Mouse (Mus musculus) MEL (cell line): ENCODE measurements at regions not wholly inside any gene's neighbourhood (a gene's known extent, or its start where the extent isn't known, plus 50 kb on each side); places are given as distances from the start of the nearest gene placed in this dataset.

Experiments used
- DNase-seq: peaks from one replicate; pipeline ENCODE4 v3.0.0; 2011; ENCODE audit warnings: low read depth, low spot score
- H3K27ac ChIP-seq: 2 replicates; pipeline ENCODE4 v1.5.1; 2012; ENCODE audit warnings: low read depth, mild to moderate bottlenecking, control low read depth, low read length, moderate library complexity; ENCODE audit not compliant: control insufficient read depth
- H3K27me3 ChIP-seq, 2 experiments: fragments of 150-350 bp in 1 of 2; sonication (generic) in 1 of 2; 2 replicates each; pipeline ENCODE4 v1.6.1; 2012; ENCODE audit warnings: low read length in 2 of 2, mild to moderate bottlenecking in 2 of 2, improper control_type of control experiment in 1 of 2, moderate library complexity in 1 of 2; ENCODE audit not compliant: insufficient read depth in 2 of 2, control insufficient read depth in 1 of 2
- H3K36me3 ChIP-seq, 2 experiments: 2 replicates each; pipeline ENCODE4 v1.6.1; 2012 to 2014; ENCODE audit warnings: low read length in 2 of 2, improper control_type of control experiment in 1 of 2, inconsistent platforms in 1 of 2, mild to moderate bottlenecking in 1 of 2; ENCODE audit not compliant: insufficient read depth in 2 of 2, control insufficient read depth in 1 of 2
- H3K4me1 ChIP-seq, 2 experiments: fragments of 150-350 bp in 1 of 2; sonication (generic) in 1 of 2; 2 replicates each; pipeline ENCODE4 v1.6.1; 2012; ENCODE audit warnings: low read length in 2 of 2, improper control_type of control experiment in 1 of 2, mild to moderate bottlenecking in 1 of 2; ENCODE audit not compliant: insufficient read depth in 2 of 2, control insufficient read depth in 1 of 2
- H3K4me3 ChIP-seq, 2 experiments: fragments of 150-350 bp in 1 of 2; sonication (generic) in 1 of 2; 2 replicates each; pipeline ENCODE4 v1.5.1; 2012; ENCODE audit warnings: low read depth in 2 of 2, low read length in 2 of 2, mild to moderate bottlenecking in 2 of 2, moderate library complexity in 2 of 2, control low read depth in 1 of 2, improper control_type of control experiment in 1 of 2; ENCODE audit not compliant: control insufficient read depth in 1 of 2, insufficient read depth in 1 of 2
- H3K79me2 ChIP-seq: 2 replicates; pipeline ENCODE4 v1.6.1; 2012; ENCODE audit warnings: mild to moderate bottlenecking, low read length, moderate library complexity; ENCODE audit not compliant: control insufficient read depth, poor library complexity, insufficient read depth
- H3K9ac ChIP-seq: 2 replicates; pipeline ENCODE4 v1.6.1; 2012; ENCODE audit warnings: low read depth, mild to moderate bottlenecking, control low read depth, low read length, moderate library complexity; ENCODE audit not compliant: control insufficient read depth, poor library complexity, severe bottlenecking
- H3K9me3 ChIP-seq: fragments of 150-350 bp; sonication (generic); replicated peaks from 2 replicates; pipeline ENCODE4 v1.6.1; 2012; ENCODE audit warnings: mild to moderate bottlenecking, low read length, improper control_type of control experiment, moderate library complexity; ENCODE audit not compliant: insufficient read depth
- CHD1 ChIP-seq: IDR thresholded peaks from 2 replicates; pipeline ENCODE4 v1.6.1; 2012; ENCODE audit warnings: low read depth, mild to moderate bottlenecking, inconsistent platforms, low read length, improper control_type of control experiment
- CHD2 ChIP-seq: IDR thresholded peaks from 2 replicates; pipeline ENCODE4 v1.6.1; 2011; ENCODE audit warnings: low read length, improper control_type of control experiment
- CTCF ChIP-seq, 3 experiments: IDR thresholded peaks in 2 of 3; conservative IDR thresholded peaks in 1 of 3; 2 replicates each; pipeline ENCODE4 v1.5.1; 2011 to 2012; ENCODE audit warnings: low read length in 3 of 3, low read depth in 2 of 3, mild to moderate bottlenecking in 2 of 3, improper control_type of control experiment in 1 of 3, inconsistent platforms in 1 of 3, mixed read lengths in 1 of 3, moderate library complexity in 1 of 3; ENCODE audit not compliant: control insufficient read depth in 1 of 3, insufficient read depth in 1 of 3, poor library complexity in 1 of 3, severe bottlenecking in 1 of 3
- E2F4 ChIP-seq: IDR thresholded peaks from 2 replicates; pipeline ENCODE4 v1.6.1; 2011; ENCODE audit warnings: low read depth, low read length, improper control_type of control experiment, borderline replicate concordance
- ELF1 ChIP-seq: IDR thresholded peaks from 2 replicates; pipeline ENCODE4 v1.6.1; 2014; ENCODE audit warnings: low read depth, mild to moderate bottlenecking, inconsistent platforms, low read length, improper control_type of control experiment, moderate library complexity
- GATA1 ChIP-seq: IDR thresholded peaks from 2 replicates; pipeline ENCODE4 v1.6.1; 2011; ENCODE audit warnings: low read depth, low read length, improper control_type of control experiment
- HCFC1 ChIP-seq: IDR thresholded peaks from 2 replicates; pipeline ENCODE4 v1.6.1; 2012; ENCODE audit warnings: low read depth, mild to moderate bottlenecking, inconsistent platforms, low read length, improper control_type of control experiment, moderate library complexity
- KAT2A ChIP-seq: conservative IDR thresholded peaks from 2 replicates; pipeline ENCODE4 v1.6.1; 2012; ENCODE audit warnings: low read depth, low read length, improper control_type of control experiment, inconsistent platforms
- MAFK ChIP-seq: IDR thresholded peaks from 2 replicates; pipeline ENCODE4 v1.6.1; 2011; ENCODE audit warnings: low read depth, mild to moderate bottlenecking, low read length, improper control_type of control experiment, borderline replicate concordance
- MAX ChIP-seq: IDR thresholded peaks from 2 replicates; pipeline ENCODE4 v1.6.1; 2011; ENCODE audit warnings: low read length, improper control_type of control experiment
- MAZ ChIP-seq: IDR thresholded peaks from 2 replicates; pipeline ENCODE4 v1.6.1; 2012; ENCODE audit warnings: low read depth, mild to moderate bottlenecking, inconsistent platforms, low read length, improper control_type of control experiment
- MXI1 ChIP-seq: IDR thresholded peaks from 2 replicates; pipeline ENCODE4 v1.6.1; 2011; ENCODE audit warnings: mild to moderate bottlenecking, low read depth, low read length, improper control_type of control experiment
- MYC ChIP-seq: IDR thresholded peaks from 2 replicates; pipeline ENCODE4 v1.6.1; 2011; ENCODE audit warnings: low read depth, mild to moderate bottlenecking, low read length, improper control_type of control experiment, moderate library complexity
- NELFE ChIP-seq: IDR thresholded peaks from 2 replicates; pipeline ENCODE4 v1.6.1; 2011; ENCODE audit warnings: low read depth, low read length, improper control_type of control experiment
- NRF1 ChIP-seq: IDR thresholded peaks from 2 replicates; pipeline ENCODE4 v1.6.1; 2014; ENCODE audit warnings: low read depth, mild to moderate bottlenecking, inconsistent platforms, low read length, improper control_type of control experiment, moderate library complexity; ENCODE audit not compliant: poor library complexity, insufficient read depth, severe bottlenecking
- POLR2A ChIP-seq, 2 experiments: IDR thresholded peaks; 2 replicates each; pipeline ENCODE4 v1.6.1; 2011 to 2012; ENCODE audit warnings: low read length in 2 of 2, mild to moderate bottlenecking in 2 of 2, control low read depth in 1 of 2, improper control_type of control experiment in 1 of 2, low read depth in 1 of 2, moderate library complexity in 1 of 2; ENCODE audit not compliant: control insufficient read depth in 1 of 2, insufficient read depth in 1 of 2, poor library complexity in 1 of 2
- RAD21 ChIP-seq: IDR thresholded peaks from 2 replicates; pipeline ENCODE4 v1.6.1; 2011; ENCODE audit warnings: mild to moderate bottlenecking, low read depth, low read length, improper control_type of control experiment
- RCOR1 ChIP-seq: IDR thresholded peaks from 2 replicates; pipeline ENCODE4 v1.6.1; 2012; ENCODE audit warnings: low read depth, mild to moderate bottlenecking, inconsistent platforms, low read length, improper control_type of control experiment
- SIN3A ChIP-seq: IDR thresholded peaks from 2 replicates; pipeline ENCODE4 v1.6.1; 2012; ENCODE audit warnings: low read length, improper control_type of control experiment, inconsistent platforms
- SMC3 ChIP-seq: IDR thresholded peaks from 2 replicates; pipeline ENCODE4 v1.6.1; 2011; ENCODE audit warnings: low read depth, low read length, improper control_type of control experiment
- TAL1 ChIP-seq: IDR thresholded peaks from 2 replicates; pipeline ENCODE4 v1.6.1; 2012; ENCODE audit warnings: mild to moderate bottlenecking, inconsistent platforms, low read length, moderate library complexity, mixed read lengths
- TCF12 ChIP-seq: IDR thresholded peaks from 2 replicates; pipeline ENCODE4 v1.6.1; 2014; ENCODE audit warnings: low read depth, mild to moderate bottlenecking, inconsistent platforms, low read length, improper control_type of control experiment, moderate library complexity
- USF2 ChIP-seq, 2 experiments: IDR thresholded peaks; 2 replicates each; pipeline ENCODE4 v1.6.1; 2011 to 2012; ENCODE audit warnings: improper control_type of control experiment in 2 of 2, low read length in 2 of 2, borderline replicate concordance in 1 of 2, inconsistent platforms in 1 of 2, low read depth in 1 of 2, mild to moderate bottlenecking in 1 of 2; ENCODE audit not compliant: insufficient read depth in 1 of 2
- ZKSCAN1 ChIP-seq: IDR thresholded peaks from 2 replicates; pipeline ENCODE4 v1.6.1; 2012; ENCODE audit warnings: low read depth, mild to moderate bottlenecking, inconsistent platforms, low read length, improper control_type of control experiment, moderate library complexity
- ZNF384 ChIP-seq: IDR thresholded peaks from 2 replicates; pipeline ENCODE4 v1.6.1; 2012; ENCODE audit warnings: low read depth, mild to moderate bottlenecking, inconsistent platforms, low read length, improper control_type of control experiment

DNA sequence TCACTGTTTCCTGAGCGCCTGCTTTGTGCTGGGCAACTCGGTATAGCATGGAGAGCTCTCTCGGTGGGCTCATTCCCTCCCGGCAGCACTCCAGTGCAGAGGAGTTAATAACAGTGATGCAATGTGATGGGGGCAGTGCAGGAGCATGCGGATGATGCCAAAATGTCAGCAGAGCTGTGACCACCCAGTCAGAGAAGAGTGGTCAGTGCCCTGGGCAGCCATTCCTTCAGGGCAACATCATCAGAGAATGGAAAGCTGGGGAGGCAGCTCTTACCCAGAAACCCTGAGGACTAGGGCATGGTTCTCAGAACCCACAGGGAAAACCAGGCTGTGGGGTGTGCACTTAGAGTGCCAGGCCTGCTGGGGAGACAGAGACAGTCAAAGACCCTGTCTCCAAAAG, 410.0 kb upstream of the Atp11b start:
- Histone ChIP-seq H3K79me2 (no peaks in the 10 kb centered on the region), H3K9ac (no peak overlapping the region), H3K36me3 (no peaks in the 10 kb centered on the region), H3K9me3 (no peaks in the 10 kb centered on the region), H3K4me3 (no peak overlapping the region), H3K4me1 (no peaks in the 10 kb centered on the region), H3K27me3 (no peaks in the 10 kb centered on the region), H3K27ac (no peak overlapping the region)
- TF ChIP-seq TAL1, result no peak
- TF ChIP-seq ELF1, result no peak
- TF ChIP-seq MAX, result no peak
- TF ChIP-seq GATA1, result no peak
- TF ChIP-seq ZKSCAN1, result no peak
- no peak for TF ChIP-seq MAFK
- no peak for TF ChIP-seq RCOR1
- TF ChIP-seq KAT2A, result no peak
- no peak for TF ChIP-seq CTCF (IDR thresholded peaks at IDR 0.05 in 2 of 3, conservative IDR thresholded peaks at IDR 0.05 in 1 of 3; ENCODE audit: control insufficient read depth in 1 of 3, insufficient read depth in 1 of 3, low read depth in 2 of 3, low read length in 3 of 3, poor library complexity in 1 of 3, severe bottlenecking in 1 of 3)
- no peak for TF ChIP-seq SMC3
- TF ChIP-seq E2F4, result no peak
- DNase-seq, result no peak

- H3K27me3 ChIP-seq, result no peaks in the 10 kb centered on the region
- H3K9me3 ChIP-seq, result no peaks in the 10 kb centered on the region
- H3K79me2 ChIP-seq, result no peaks in the 10 kb centered on the region
- H3K9ac ChIP-seq, result no peak overlapping the region
- no peak overlapping the region for H3K27ac ChIP-seq
- TF ChIP-seq TCF12 (no peak), SIN3A (no peak), MAX (no peak)
- no peak for DNase-seq
- no peaks in the 10 kb centered on the region for H3K36me3 ChIP-seq
- H3K4me1 ChIP-seq, result no peaks in the 10 kb centered on the region
- no peak overlapping the region for H3K4me3 ChIP-seq
Measured at GRCm38 (mm10) chr3:35349114-35349513, 404.8 kb upstream of the Atp11b start.

DNA sequence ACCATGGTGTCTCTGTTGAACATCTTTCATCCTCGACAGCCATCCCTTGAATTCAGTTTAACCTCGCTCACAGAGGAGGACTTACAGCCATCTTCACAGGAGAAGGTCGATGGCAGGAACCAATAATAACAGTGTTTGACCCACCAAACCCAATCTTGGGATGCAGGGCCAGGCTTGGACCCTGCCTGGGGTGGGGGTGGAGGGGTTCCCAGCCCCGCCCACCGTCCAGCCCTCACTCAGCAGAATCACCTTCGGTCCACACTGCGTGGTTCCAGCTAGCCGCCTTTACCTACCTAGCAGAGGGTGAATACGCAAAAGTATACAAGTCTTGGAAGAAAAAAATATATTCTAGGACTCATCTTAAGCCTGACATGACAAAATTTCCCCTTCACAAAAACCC, 400.5 kb upstream of the Atp11b start:
- Histone ChIP-seq H3K36me3 (no peaks in the 10 kb centered on the region), H3K4me3 (no peak overlapping the region), H3K27me3 (no peaks in the 10 kb centered on the region), H3K9me3 (no peaks in the 10 kb centered on the region), H3K27ac (no peak overlapping the region), H3K79me2 (no peaks in the 10 kb centered on the region), H3K4me1 (no peaks in the 10 kb centered on the region), H3K9ac (no peak overlapping the region)
- DNase-seq, result no peak
- TF ChIP-seq USF2 (IDR thresholded peaks at IDR 0.05; ENCODE audit: borderline replicate concordance in 1 of 2, insufficient read depth in 1 of 2, low read depth in 1 of 2, low read length in 2 of 2), result no peak
- TF ChIP-seq MYC, result no peak
- TF ChIP-seq POLR2A (IDR thresholded peaks at IDR 0.05; ENCODE audit: control insufficient read depth in 1 of 2, insufficient read depth in 1 of 2, low read depth in 1 of 2, low read length in 2 of 2, poor library complexity in 1 of 2), result no peak
- TF ChIP-seq HCFC1, result no peak
- TF ChIP-seq ELF1, result no peak
- no peak for TF ChIP-seq MXI1
- no peak for TF ChIP-seq NELFE
- no peak for TF ChIP-seq NRF1
- TF ChIP-seq CHD1, result no peak
- no peak for TF ChIP-seq GATA1
- no peak for TF ChIP-seq RAD21
- no peak for TF ChIP-seq MAZ
- TF ChIP-seq RCOR1, result no peak
- no peak for TF ChIP-seq TCF12
- no peak for TF ChIP-seq E2F4
- TF ChIP-seq CHD2, result no peak
- TF ChIP-seq ZNF384, result no peak
